Mouse (Mus musculus): ENCODE data around the gene Hist1h1t. TPM values are rescaled to one million over a fixed set of nuclear protein-coding genes. Genes with fewer than 3 reads are reported as not detected.

The Hist1h1t gene
- total and polyA plus RNA-seq, 3 experiments: 0.16 TPM; not detected in 2

DNA sequence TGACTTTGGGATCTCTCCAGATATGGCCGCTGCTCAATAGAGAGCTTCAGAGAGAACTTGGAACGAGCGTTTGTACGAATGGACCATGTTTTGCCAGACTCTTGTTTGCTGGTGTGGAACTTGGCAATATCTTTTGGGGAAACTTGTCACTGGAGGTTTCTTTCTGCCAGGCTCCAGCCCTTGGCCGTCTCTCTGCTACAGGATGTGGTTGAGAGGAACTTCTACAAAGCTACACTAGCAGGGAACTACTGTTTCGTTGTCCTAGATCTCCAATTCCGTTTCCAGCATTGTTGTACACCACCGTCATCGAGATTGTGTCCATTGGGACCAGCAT, 33.5 kb downstream of the Hist1h1t start:
- no peak for DNase-seq (ENCODE audit: low spot score)
- no peaks in the 10 kb centered on the region for H3K9me3 ChIP-seq (replicated peaks)
- peaks cover 20% of the 10 kb centered on the region for H3K27me3 ChIP-seq (ENCODE audit: insufficient read depth, low read length)
- no peaks in the 10 kb centered on the region for H3K36me3 ChIP-seq (replicated peaks)
- ATAC-seq (ENCODE audit: extremely low read depth, insufficient number of reproducible peaks, low FRiP score, poor library complexity, severe bottlenecking): no peak
- no peaks in the 10 kb centered on the region for H3K4me1 ChIP-seq (ENCODE audit: insufficient read depth, low read depth, low read length)
- TF ChIP-seq CTCF (IDR thresholded peaks at IDR 0.05; ENCODE audit: low read depth, low read length) (no peak), TAL1 (conservative IDR thresholded peaks at IDR 0.05; ENCODE audit: low read depth, low read length) (no peak), POLR2AphosphoS5 (IDR thresholded peaks at IDR 0.05; ENCODE audit: insufficient replicate concordance, low read depth, low read length) (no peak), GATA2 (IDR thresholded peaks at IDR 0.05; ENCODE audit: borderline replicate concordance, low read depth, low read length) (no peak), GATA1 (IDR thresholded peaks at IDR 0.05; ENCODE audit: borderline replicate concordance, low read length) (no peak)
- no peak overlapping the region for H3K4me3 ChIP-seq (ENCODE audit: low read depth, low read length)

DNA sequence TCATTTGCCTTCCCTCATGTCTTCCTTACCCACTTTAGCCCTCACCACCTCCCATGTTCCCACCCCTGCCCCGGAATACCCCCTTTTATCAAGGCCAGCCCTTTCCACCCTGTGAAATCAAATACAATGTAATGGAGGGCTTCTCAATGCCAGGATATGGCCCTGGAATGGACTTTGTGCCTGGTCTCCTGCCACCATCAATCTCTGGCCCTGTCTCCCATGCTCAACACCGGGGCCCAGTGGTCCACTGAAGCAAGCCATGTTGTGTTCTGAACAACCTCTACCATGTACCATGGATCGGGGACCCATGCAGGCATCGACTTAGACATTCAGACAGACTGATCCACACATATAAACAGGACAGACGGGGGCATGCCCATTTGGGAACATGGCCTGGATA, 34.1 kb downstream of the Hist1h1t start:
- H3K4me1 ChIP-seq (ENCODE audit: insufficient read depth, low read depth, low read length): peaks cover 3% of the 10 kb centered on the region; the same call in 1 of the 2 replicates
- peaks cover 18% of the 10 kb centered on the region for H3K27me3 ChIP-seq (ENCODE audit: insufficient read depth, low read length)
- no peak overlapping the region for H3K4me3 ChIP-seq (ENCODE audit: low read depth, low read length)
- no peak for TF ChIP-seq CTCF (IDR thresholded peaks at IDR 0.05; ENCODE audit: low read depth, low read length)
- no peak for TF ChIP-seq TAL1 (conservative IDR thresholded peaks at IDR 0.05; ENCODE audit: low read depth, low read length)
- TF ChIP-seq GATA1 (IDR thresholded peaks at IDR 0.05; ENCODE audit: borderline replicate concordance, low read length): no peak
- no peak for TF ChIP-seq GATA2 (IDR thresholded peaks at IDR 0.05; ENCODE audit: borderline replicate concordance, low read depth, low read length)
- TF ChIP-seq POLR2AphosphoS5 (IDR thresholded peaks at IDR 0.05; ENCODE audit: insufficient replicate concordance, low read depth, low read length): no peak
- ATAC-seq (ENCODE audit: extremely low read depth, insufficient number of reproducible peaks, low FRiP score, poor library complexity, severe bottlenecking) (no peak), DNase-seq (ENCODE audit: low spot score) (no peak)
- H3K36me3 ChIP-seq (replicated peaks): no peaks in the 10 kb centered on the region
- no peaks in the 10 kb centered on the region for H3K9me3 ChIP-seq (replicated peaks)

- DNase-seq (ENCODE audit: low spot score): no peak
- peaks cover 16% of the 10 kb centered on the region for H3K27me3 ChIP-seq (ENCODE audit: insufficient read depth, low read length)
These were observed 34.9 kb downstream of the Hist1h1t start for GRCm38 (mm10) chr13:23730479-23730878.

GRCm38 (mm10) chr13:23732156-23732804, 36.7 kb downstream of the Hist1h1t start:
- peaks cover 3% of the 10 kb centered on the region; the same call in 1 of the 2 replicates for H3K4me1 ChIP-seq (ENCODE audit: insufficient read depth, low read depth, low read length)
- DNase-seq (ENCODE audit: low spot score): no peak
- H3K36me3 ChIP-seq (replicated peaks): no peaks in the 10 kb centered on the region
- TF ChIP-seq CTCF (IDR thresholded peaks at IDR 0.05; ENCODE audit: low read depth, low read length) (peak; percentile 14; the same call in 1 of the 2 replicates), GATA1 (IDR thresholded peaks at IDR 0.05; ENCODE audit: borderline replicate concordance, low read length) (no peak)
- ATAC-seq (ENCODE audit: extremely low read depth, insufficient number of reproducible peaks, low FRiP score, poor library complexity, severe bottlenecking): no peak
- no peak overlapping the region for H3K4me3 ChIP-seq (ENCODE audit: low read depth, low read length)
- H3K27me3 ChIP-seq (ENCODE audit: insufficient read depth, low read length): peaks cover 11% of the 10 kb centered on the region
- H3K9me3 ChIP-seq (replicated peaks): no peaks in the 10 kb centered on the region

More at GRCm38 (mm10) chr13:23730479-23730878, 34.9 kb downstream of the Hist1h1t start:
- Histone ChIP-seq H3K4me3 (ENCODE audit: low read depth, low read length) (no peak overlapping the region), H3K9me3 (replicated peaks) (no peaks in the 10 kb centered on the region), H3K36me3 (replicated peaks) (no peaks in the 10 kb centered on the region), H3K4me1 (ENCODE audit: insufficient read depth, low read depth, low read length) (peaks cover 3% of the 10 kb centered on the region; the same call in 1 of the 2 replicates)
- TF ChIP-seq POLR2AphosphoS5 (IDR thresholded peaks at IDR 0.05; ENCODE audit: insufficient replicate concordance, low read depth, low read length) (no peak), CTCF (IDR thresholded peaks at IDR 0.05; ENCODE audit: low read depth, low read length) (no peak), GATA1 (IDR thresholded peaks at IDR 0.05; ENCODE audit: borderline replicate concordance, low read length) (no peak), TAL1 (conservative IDR thresholded peaks at IDR 0.05; ENCODE audit: low read depth, low read length) (no peak), GATA2 (IDR thresholded peaks at IDR 0.05; ENCODE audit: borderline replicate concordance, low read depth, low read length) (no peak)
- no peak for ATAC-seq (ENCODE audit: extremely low read depth, insufficient number of reproducible peaks, low FRiP score, poor library complexity, severe bottlenecking)

GRCm38 (mm10) chr13:23737091-23737490, 41.5 kb downstream of the Hist1h1t start:
- TF ChIP-seq GATA2 (IDR thresholded peaks at IDR 0.05; ENCODE audit: borderline replicate concordance, low read depth, low read length) (no peak), POLR2AphosphoS5 (IDR thresholded peaks at IDR 0.05; ENCODE audit: insufficient replicate concordance, low read depth, low read length) (no peak), CTCF (IDR thresholded peaks at IDR 0.05; ENCODE audit: low read depth, low read length) (no peak), TAL1 (conservative IDR thresholded peaks at IDR 0.05; ENCODE audit: low read depth, low read length) (no peak), GATA1 (IDR thresholded peaks at IDR 0.05; ENCODE audit: borderline replicate concordance, low read length) (no peak)
- DNase-seq (ENCODE audit: low spot score) (no peak), ATAC-seq (ENCODE audit: extremely low read depth, insufficient number of reproducible peaks, low FRiP score, poor library complexity, severe bottlenecking) (no peak)
- no peaks in the 10 kb centered on the region for H3K9me3 ChIP-seq (replicated peaks)
- H3K4me3 ChIP-seq (ENCODE audit: low read depth, low read length): no peak overlapping the region
- no peaks in the 10 kb centered on the region for H3K27me3 ChIP-seq (ENCODE audit: insufficient read depth, low read length)
- H3K4me1 ChIP-seq (ENCODE audit: insufficient read depth, low read depth, low read length): peaks cover 14% of the 10 kb centered on the region
- H3K36me3 ChIP-seq (replicated peaks): no peaks in the 10 kb centered on the region

DNA sequence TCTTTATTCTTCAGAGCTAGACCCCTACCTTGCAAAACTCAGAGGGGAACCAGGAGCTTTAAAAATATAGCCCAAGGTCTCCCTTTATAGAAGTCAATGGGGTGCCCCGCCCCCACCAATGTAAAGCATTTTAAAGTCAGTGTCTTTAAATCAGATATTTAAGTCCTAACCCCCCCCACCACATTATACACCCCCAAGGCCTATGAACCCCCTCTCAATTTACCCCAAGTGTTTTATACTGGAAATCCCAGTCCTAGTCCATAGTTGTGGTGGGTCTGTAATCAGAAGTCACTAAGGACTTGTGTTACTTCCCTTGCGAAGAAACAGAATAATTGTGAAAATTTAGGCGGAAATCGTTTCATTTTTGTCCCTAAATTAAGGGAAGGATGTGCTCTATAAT, 42.4 kb downstream of the Hist1h1t start:
- Histone ChIP-seq H3K9me3 (replicated peaks) (no peaks in the 10 kb centered on the region), H3K4me1 (ENCODE audit: insufficient read depth, low read depth, low read length) (peaks cover 18% of the 10 kb centered on the region), H3K36me3 (replicated peaks) (no peaks in the 10 kb centered on the region), H3K27me3 (ENCODE audit: insufficient read depth, low read length) (no peaks in the 10 kb centered on the region), H3K4me3 (ENCODE audit: low read depth, low read length) (peak overlapping the region; percentile 71; the same call in 1 of the 2 replicates)
- TF ChIP-seq GATA2 (IDR thresholded peaks at IDR 0.05; ENCODE audit: borderline replicate concordance, low read depth, low read length) (no peak), TAL1 (conservative IDR thresholded peaks at IDR 0.05; ENCODE audit: low read depth, low read length) (no peak), CTCF (IDR thresholded peaks at IDR 0.05; ENCODE audit: low read depth, low read length) (no peak), POLR2AphosphoS5 (IDR thresholded peaks at IDR 0.05; ENCODE audit: insufficient replicate concordance, low read depth, low read length) (no peak), GATA1 (IDR thresholded peaks at IDR 0.05; ENCODE audit: borderline replicate concordance, low read length) (no peak)
- ATAC-seq (ENCODE audit: extremely low read depth, insufficient number of reproducible peaks, low FRiP score, poor library complexity, severe bottlenecking) (no peak), DNase-seq (ENCODE audit: low spot score) (no peak)

Measured in G1E (cell line).